Mouse (Mus musculus): ENCODE data around the gene H2-T22.
"Not testable (repeated sequence)": the region's sequence is repeated elsewhere in the genome, so short reads cannot be mapped to it uniquely, and the experiment has no call there.

GRCm38 (mm10) chr17:36091933-36092332, 49.4 kb upstream of the H2-T22 start:
- TF ChIP-seq MAZ (IDR thresholded peaks at IDR 0.05; ENCODE audit: low read depth, low read length); CTCF (conservative IDR thresholded peaks at IDR 0.05 in 1 of 2, IDR thresholded peaks at IDR 0.05 in 1 of 2; ENCODE audit: low read depth in 2 of 2, low read length in 2 of 2); ETS1 (conservative IDR thresholded peaks at IDR 0.05; ENCODE audit: low read depth, low read length); USF1 (IDR thresholded peaks at IDR 0.05; ENCODE audit: low read depth, low read length); SIN3A (IDR thresholded peaks at IDR 0.05; ENCODE audit: low read length); POLR2A (IDR thresholded peaks at IDR 0.05; ENCODE audit: low read depth, low read length); E2F4 (IDR thresholded peaks at IDR 0.05; ENCODE audit: insufficient replicate concordance, low read depth, low read length); USF2 (conservative IDR thresholded peaks at IDR 0.05; ENCODE audit: low read depth, low read length); ZNF384 (IDR thresholded peaks at IDR 0.05; ENCODE audit: low read depth, low read length); ZKSCAN1 (IDR thresholded peaks at IDR 0.05; ENCODE audit: borderline replicate concordance, low read depth, low read length); RCOR1 (conservative IDR thresholded peaks at IDR 0.05; ENCODE audit: low read depth, low read length); MAX (IDR thresholded peaks at IDR 0.05; ENCODE audit: low read length): not testable (repeated sequence)

Data from CH12.LX (cell line).